Mouse (Mus musculus) forebrain, embryonic 16.5 days (tissue): ENCODE data around the gene Fis1. TPM values are rescaled to one million over a fixed set of nuclear protein-coding genes. Genes with fewer than 3 reads are reported as not detected.

Experiments
- ATAC-seq: fragments of 200-750 bp; cut with Nextera tagmentation; 2 replicates; pipeline ENCODE4 v1.8.0; 2017; ENCODE audit warnings: mild to moderate bottlenecking, moderate library complexity
- H3K27ac ChIP-seq: fragments of 300-500 bp; sonication (generic); 2 replicates; pipeline ENCODE4 v1.5.1; 2014; ENCODE audit warnings: low read length, control low read depth
- H3K27me3 ChIP-seq: fragments of 300-500 bp; sonication (generic); replicated peaks from 2 replicates; pipeline ENCODE4 v1.6.1; 2014; ENCODE audit warnings: low read length; ENCODE audit not compliant: control insufficient read depth, insufficient read depth
- H3K36me3 ChIP-seq: fragments of 300-500 bp; sonication (generic); 2 replicates; pipeline ENCODE4 v1.6.1; 2014; ENCODE audit not compliant: control insufficient read depth, insufficient read depth
- H3K4me1 ChIP-seq: fragments of 300-500 bp; sonication (generic); replicated peaks from 2 replicates; pipeline ENCODE4 v1.6.1; 2014; ENCODE audit warnings: low read length; ENCODE audit not compliant: control insufficient read depth, insufficient read depth
- H3K4me2 ChIP-seq: fragments of 300-500 bp; sonication (generic); 2 replicates; pipeline ENCODE4 v1.6.1; 2014; ENCODE audit warnings: mild to moderate bottlenecking, low read length, control low read depth
- H3K4me3 ChIP-seq: fragments of 300-500 bp; sonication (generic); replicated peaks from 2 replicates; pipeline ENCODE4 v1.5.1; 2014; ENCODE audit warnings: mild to moderate bottlenecking, low read length, control low read depth
- H3K9ac ChIP-seq: fragments of 300-500 bp; sonication (generic); replicated peaks from 2 replicates; pipeline ENCODE4 v1.6.1; 2014; ENCODE audit warnings: low read depth, low read length, control low read depth
- H3K9me3 ChIP-seq: fragments of 300-500 bp; sonication (generic); 2 replicates; pipeline ENCODE4 v1.6.1; 2016; ENCODE audit warnings: low read length; ENCODE audit not compliant: control insufficient read depth
- WGBS: fragments of 180-500 bp; shearing (Covaris S2); extraction: QIAGEN DNeasy Blood & Tissue Kit; methylation state at CpG from one replicate; pipeline ENCODE4 v1.1.7; 2014; 5-methylcytosine and 5-hydroxymethylcytosine counted together
- polyA plus RNA-seq: library from polyadenylated mRNA; unstranded; fragments of >200 nt; fragmentation: Nextera tagmentation; extraction: Ambion mirVana; gene quantifications from 2 replicates; pipeline ENCODE4 v1.2.1, GENCODE M21; 2015

The Fis1 gene
- polyA plus RNA-seq, 1 experiment from 2014 or later = 326 TPM

GRCm38 (mm10) chr5:136919546-136920301 lies 33.4 kb upstream of the Fis1 start:
- peaks cover 7% of the 10 kb centered on the region for H3K4me1 ChIP-seq
- H3K4me3 ChIP-seq = peak overlapping the region; percentile 75
- peak; percentile 13; the same call in 1 of the 2 replicates for ATAC-seq
- 21% methylated on average over 17 of the region's 18 CpGs for WGBS
- peak overlapping the region; percentile 69 for H3K9ac ChIP-seq
- H3K36me3 ChIP-seq = no peaks in the 10 kb centered on the region
- H3K27me3 ChIP-seq = no peaks in the 10 kb centered on the region
- H3K27ac ChIP-seq = no peak overlapping the region
- H3K9me3 ChIP-seq = no peaks in the 10 kb centered on the region
- H3K4me2 ChIP-seq = peak overlapping the region; percentile 69

- H3K36me3 ChIP-seq = no peaks in the 10 kb centered on the region
- no peak for ATAC-seq
- H3K9ac ChIP-seq = no peak overlapping the region
- H3K27ac ChIP-seq = no peak overlapping the region
- peaks cover 7% of the 10 kb centered on the region for H3K4me1 ChIP-seq
- H3K4me3 ChIP-seq = no peak overlapping the region
- H3K4me2 ChIP-seq = no peak overlapping the region
- no peaks in the 10 kb centered on the region for H3K27me3 ChIP-seq
- no peaks in the 10 kb centered on the region for H3K9me3 ChIP-seq
- WGBS = 89% methylated on average over 9 of the region's 9 CpGs
These were observed 30.2 kb upstream of the Fis1 start for GRCm38 (mm10) chr5:136922830-136923229.

- H3K36me3 ChIP-seq = no peaks in the 10 kb centered on the region
- H3K27ac ChIP-seq = no peak overlapping the region
- no peak overlapping the region for H3K9ac ChIP-seq
- no peak for ATAC-seq
- H3K4me1 ChIP-seq = peaks cover 7% of the 10 kb centered on the region
- H3K4me2 ChIP-seq = no peak overlapping the region
- no peaks in the 10 kb centered on the region for H3K27me3 ChIP-seq
- 83% methylated on average over 7 of the region's 7 CpGs for WGBS
- no peaks in the 10 kb centered on the region for H3K9me3 ChIP-seq
- no peak overlapping the region for H3K4me3 ChIP-seq
These were observed 29.2 kb upstream of the Fis1 start for GRCm38 (mm10) chr5:136923751-136924478.

- ATAC-seq = peak; percentile 59
These were observed 24.0 kb upstream of the Fis1 start for GRCm38 (mm10) chr5:136929073-136929472.

GRCm38 (mm10) chr5:136931896-136932295 lies 21.2 kb upstream of the Fis1 start:
- Histone ChIP-seq H3K36me3 (no peaks in the 10 kb centered on the region), H3K4me2 (no peak overlapping the region), H3K4me3 (no peak overlapping the region), H3K27me3 (no peaks in the 10 kb centered on the region), H3K4me1 (0 out of 2 replicates have a peak, but pooled peaks cover 2% of the 10 kb centered on the region), H3K9ac (no peak overlapping the region), H3K9me3 (no peaks in the 10 kb centered on the region), H3K27ac (no peak overlapping the region)
- 81% methylated on average over 14 of the region's 14 CpGs for WGBS
- ATAC-seq = no peak

More at GRCm38 (mm10) chr5:136929073-136929472, 24.0 kb upstream of the Fis1 start:
- Histone ChIP-seq H3K4me2 (no peak overlapping the region), H3K27me3 (no peaks in the 10 kb centered on the region), H3K9ac (0 out of 2 replicates have a peak overlapping the region, but pooled peaks have one; percentile 36), H3K4me1 (0 out of 2 replicates have a peak, but pooled peaks cover 2% of the 10 kb centered on the region), H3K36me3 (no peaks in the 10 kb centered on the region), H3K9me3 (no peaks in the 10 kb centered on the region), H3K4me3 (no peak overlapping the region), H3K27ac (no peak overlapping the region)
- whole genome bisulfite sequencing = 20% methylated on average over 4 of the region's 4 CpGs

- H3K9me3 ChIP-seq = no peaks in the 10 kb centered on the region
- WGBS = 87% methylated on average over 5 of the region's 5 CpGs
- no peak for ATAC-seq
- H3K27me3 ChIP-seq = no peaks in the 10 kb centered on the region
- 0 out of 2 replicates have a peak, but pooled peaks cover 2% of the 10 kb centered on the region for H3K4me1 ChIP-seq
- H3K4me2 ChIP-seq = no peak overlapping the region
- H3K36me3 ChIP-seq = no peaks in the 10 kb centered on the region
- H3K9ac ChIP-seq = no peak overlapping the region
- H3K4me3 ChIP-seq = no peak overlapping the region
- H3K27ac ChIP-seq = no peak overlapping the region
These were observed 20.1 kb upstream of the Fis1 start for GRCm38 (mm10) chr5:136932956-136933355.

GRCm38 (mm10) chr5:136933930-136934329 lies 19.1 kb upstream of the Fis1 start:
- Histone ChIP-seq H3K36me3 (no peaks in the 10 kb centered on the region), H3K9ac (no peak overlapping the region), H3K27me3 (no peaks in the 10 kb centered on the region), H3K4me1 (0 out of 2 replicates have a peak, but pooled peaks cover 2% of the 10 kb centered on the region), H3K4me3 (no peak overlapping the region), H3K9me3 (no peaks in the 10 kb centered on the region), H3K27ac (no peak overlapping the region), H3K4me2 (no peak overlapping the region)
- no peak for ATAC-seq
- WGBS = 91% methylated on average over 6 of the region's 6 CpGs

- 71% methylated on average over 7 of the region's 7 CpGs for WGBS
- Histone ChIP-seq H3K4me2 (no peak overlapping the region), H3K4me1 (no peaks in the 10 kb centered on the region), H3K9me3 (no peaks in the 10 kb centered on the region), H3K27me3 (no peaks in the 10 kb centered on the region), H3K4me3 (no peak overlapping the region), H3K36me3 (no peaks in the 10 kb centered on the region), H3K27ac (no peak overlapping the region), H3K9ac (no peak overlapping the region)
- no peak for ATAC-seq
These were observed 17.0 kb upstream of the Fis1 start for GRCm38 (mm10) chr5:136935905-136936695.

DNA sequence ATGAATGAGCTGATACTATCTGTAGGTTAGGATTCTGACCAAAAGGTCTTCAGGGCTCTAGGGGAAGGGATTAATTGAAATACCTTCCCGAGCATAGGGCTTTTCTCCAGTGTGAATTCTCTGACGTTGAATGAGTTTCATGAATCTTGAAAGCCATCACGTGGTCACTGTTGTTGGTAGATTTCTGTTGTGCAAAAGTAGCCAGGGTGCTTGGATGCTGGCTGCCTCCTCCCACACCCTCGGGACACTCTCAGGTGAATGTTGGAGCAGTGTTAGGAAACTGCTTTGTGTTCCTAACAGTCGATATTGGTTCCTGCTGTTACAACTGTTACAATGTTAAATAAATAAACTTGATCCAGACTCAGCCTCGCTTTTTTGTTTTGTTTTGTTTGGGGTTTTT lies 16.3 kb upstream of the Fis1 start:
- Histone ChIP-seq H3K4me1 (no peaks in the 10 kb centered on the region), H3K9ac (no peak overlapping the region), H3K9me3 (no peaks in the 10 kb centered on the region), H3K4me2 (no peak overlapping the region), H3K4me3 (no peak overlapping the region), H3K27me3 (no peaks in the 10 kb centered on the region), H3K27ac (no peak overlapping the region), H3K36me3 (no peaks in the 10 kb centered on the region)
- ATAC-seq = no peak
- WGBS = 86% methylated on average over 6 of the region's 6 CpGs
